In the genomic region with DNA sequence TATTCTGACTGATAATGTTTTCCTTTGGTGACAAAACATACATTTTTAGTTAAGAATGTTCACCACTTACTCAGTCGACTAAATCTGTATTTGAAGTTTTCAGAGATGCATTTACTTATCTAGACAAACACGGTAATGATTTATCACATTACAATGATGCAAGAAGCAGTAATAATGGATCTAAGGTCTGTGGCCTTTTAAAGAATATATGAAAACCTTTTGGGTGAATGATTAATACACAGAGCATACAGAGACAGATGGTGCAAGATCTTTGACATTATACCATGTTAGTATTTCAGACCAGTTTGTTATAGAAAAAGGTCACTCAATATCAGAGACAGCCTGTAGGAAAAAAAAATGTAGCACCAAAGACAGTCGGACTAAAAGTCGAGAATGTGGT, we compare ENCODE assay signal across 35 mouse cellular contexts.
"Had no signal": no experiment of that assay in that cellular context is flagged by ENCODE, and none has a peak within 500 bp of the region (broad histone marks: within the 10 kb centered on the region; RNA-seq: fewer than 3 reads in every experiment).

No protein-coding gene starts in this region.

- H3K9ac ChIP-seq: heart, embryonic 12.5 days; heart, embryonic 13.5 days; heart, embryonic 15.5 days; hindbrain, embryonic 12.5 days; hindbrain, embryonic 13.5 days; hindbrain, embryonic 14.5 days; hindbrain, embryonic 15.5 days; intestine, embryonic 15.5 days; kidney, embryonic 15.5 days had no signal

- H3K36me3 ChIP-seq: heart, embryonic 10.5 days; heart, embryonic 12.5 days; heart, embryonic 13.5 days; heart, embryonic 15.5 days; hindbrain, embryonic 10.5 days; hindbrain, embryonic 12.5 days; hindbrain, embryonic 13.5 days; hindbrain, embryonic 15.5 days; intestine, embryonic 15.5 days; kidney, embryonic 15.5 days had no signal

- H3K27ac ChIP-seq: heart, embryonic 10.5 days; heart, embryonic 13.5 days; heart, embryonic 15.5 days; hindbrain, embryonic 10.5 days; hindbrain, embryonic 12.5 days; hindbrain, embryonic 13.5 days; hindbrain, embryonic 14.5 days; hindbrain, embryonic 15.5 days; hindbrain, postnatal 0 days; intestine, embryonic 15.5 days; kidney, embryonic 15.5 days; kidney, postnatal 0 days; layer of hippocampus, adult 2 months had no signal

- H3K27me3 ChIP-seq: heart, embryonic 12.5 days; heart, embryonic 13.5 days; heart, embryonic 15.5 days; hindbrain, embryonic 12.5 days; hindbrain, embryonic 13.5 days; hindbrain, embryonic 15.5 days; intestine, embryonic 15.5 days; kidney, embryonic 15.5 days had no signal

- H3K4me3 ChIP-seq: heart, embryonic 10.5 days; heart, embryonic 12.5 days; heart, embryonic 13.5 days; heart, embryonic 15.5 days; hindbrain, embryonic 10.5 days; hindbrain, embryonic 12.5 days; hindbrain, embryonic 13.5 days; hindbrain, embryonic 15.5 days; intestine, embryonic 15.5 days; kidney, embryonic 15.5 days; layer of hippocampus, adult 2 months had no signal

- DNase-seq: heart, postnatal 10 days; heart, postnatal 14 days; heart, postnatal 36 days; heart, postnatal 4 days; kidney, adult 11 months; kidney, adult 18-20 months; kidney, adult 2 months; kidney, adult 8-10 months; kidney, adult 9 months; kidney, postnatal 10 days; kidney, postnatal 14 days; kidney, postnatal 25 days; kidney, postnatal 36 days; kidney, postnatal 4 days; layer of hippocampus, adult 9-11 months; layer of hippocampus, postnatal 36 days had no signal

- ATAC-seq: hindbrain, embryonic 16.5 days; hindbrain, postnatal 0 days; inflammation-experienced regulatory T-cells, adult 6 months; intestine, embryonic 15.5 days; intestine, embryonic 16.5 days; intestine, postnatal 0 days had no signal

- H3K9me3 ChIP-seq: heart, embryonic 10.5 days; heart, embryonic 12.5 days; heart, embryonic 13.5 days; heart, embryonic 15.5 days; hindbrain, embryonic 10.5 days; hindbrain, embryonic 12.5 days; hindbrain, embryonic 13.5 days; hindbrain, embryonic 15.5 days; intestine, embryonic 15.5 days; kidney, embryonic 15.5 days had no signal

- H3K4me1 ChIP-seq: heart, embryonic 10.5 days; heart, embryonic 12.5 days; heart, embryonic 13.5 days; heart, embryonic 15.5 days; hindbrain, embryonic 10.5 days; hindbrain, embryonic 12.5 days; hindbrain, embryonic 13.5 days; hindbrain, embryonic 15.5 days; intestine, embryonic 15.5 days; kidney, embryonic 15.5 days had no signal

- H3K4me2 ChIP-seq: heart, embryonic 11.5 days; heart, embryonic 12.5 days; heart, embryonic 13.5 days; heart, embryonic 15.5 days; hindbrain, embryonic 12.5 days; hindbrain, embryonic 13.5 days; hindbrain, embryonic 14.5 days; hindbrain, embryonic 15.5 days; intestine, embryonic 15.5 days; kidney, embryonic 15.5 days had no signal
